Mouse (Mus musculus): Measurements from ENCODE around the gene Zbtb48. TPM values are rescaled to one million over a fixed set of nuclear protein-coding genes. Genes with fewer than 3 reads are reported as not detected.
A peak's percentile ranks its signal among the peaks of the same experiment; 100 is the strongest.

Zbtb48 gene
- polyA plus RNA-seq, 1 experiment from 2014 or later = 15.6 TPM

DNA sequence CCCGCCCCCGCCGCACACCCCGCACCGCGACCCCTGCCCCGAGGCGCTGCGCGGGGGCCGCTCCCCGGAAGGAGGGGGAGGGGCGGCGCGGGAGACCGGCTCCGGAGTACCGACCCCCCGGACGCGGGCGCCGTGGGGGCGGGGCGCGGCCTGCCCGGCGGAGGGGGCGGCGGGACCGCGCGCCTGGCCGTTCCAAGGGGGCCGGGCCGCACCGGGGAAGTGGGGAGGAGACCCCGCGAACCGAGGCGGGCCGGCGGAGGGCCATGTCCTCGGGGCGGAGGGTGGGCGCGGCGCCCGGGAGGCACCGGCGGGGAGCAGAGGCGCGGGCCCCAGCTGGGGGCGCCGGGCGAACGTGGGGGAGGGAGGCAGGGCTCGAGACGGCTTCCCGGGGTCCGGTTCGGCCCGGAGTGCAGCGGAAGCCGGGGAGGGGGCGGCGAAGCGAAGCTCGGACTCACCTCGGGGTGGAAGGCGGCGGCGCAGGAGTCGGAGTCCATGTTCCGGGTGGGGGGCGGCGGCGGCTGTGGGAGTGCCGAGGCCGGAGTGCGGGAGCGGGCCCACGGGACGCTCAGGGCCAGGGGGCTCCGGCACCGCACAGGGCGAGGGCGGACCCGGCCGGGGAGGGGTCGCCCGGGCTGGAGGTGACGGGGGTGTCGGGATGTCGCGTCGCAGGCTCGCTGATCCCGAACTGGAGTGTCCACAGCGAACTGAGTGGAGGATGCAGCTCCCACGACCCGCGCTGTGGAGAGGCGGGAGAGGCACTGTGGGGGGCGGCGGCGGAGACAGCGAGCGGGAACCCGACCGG lies 31.9 kb downstream of the Zbtb48 start:
- Histone ChIP-seq H3K27ac (peak overlapping the region; percentile 82), H3K9ac (peak overlapping the region; percentile 93), H3K4me2 (replicated peaks) (peak overlapping the region; percentile 88), H3K27me3 (replicated peaks) (no peaks in the 10 kb centered on the region), H3K9me3 (no peaks in the 10 kb centered on the region), H3K4me1 (replicated peaks) (peaks cover 23% of the 10 kb centered on the region), H3K4me3 (replicated peaks) (peak overlapping the region; percentile 86), H3K36me3 (peaks cover 11% of the 10 kb centered on the region)
- ATAC-seq = peak; percentile 42
- under 1% methylated on average over 68 of the region's 111 CpGs for WGBS

DNA sequence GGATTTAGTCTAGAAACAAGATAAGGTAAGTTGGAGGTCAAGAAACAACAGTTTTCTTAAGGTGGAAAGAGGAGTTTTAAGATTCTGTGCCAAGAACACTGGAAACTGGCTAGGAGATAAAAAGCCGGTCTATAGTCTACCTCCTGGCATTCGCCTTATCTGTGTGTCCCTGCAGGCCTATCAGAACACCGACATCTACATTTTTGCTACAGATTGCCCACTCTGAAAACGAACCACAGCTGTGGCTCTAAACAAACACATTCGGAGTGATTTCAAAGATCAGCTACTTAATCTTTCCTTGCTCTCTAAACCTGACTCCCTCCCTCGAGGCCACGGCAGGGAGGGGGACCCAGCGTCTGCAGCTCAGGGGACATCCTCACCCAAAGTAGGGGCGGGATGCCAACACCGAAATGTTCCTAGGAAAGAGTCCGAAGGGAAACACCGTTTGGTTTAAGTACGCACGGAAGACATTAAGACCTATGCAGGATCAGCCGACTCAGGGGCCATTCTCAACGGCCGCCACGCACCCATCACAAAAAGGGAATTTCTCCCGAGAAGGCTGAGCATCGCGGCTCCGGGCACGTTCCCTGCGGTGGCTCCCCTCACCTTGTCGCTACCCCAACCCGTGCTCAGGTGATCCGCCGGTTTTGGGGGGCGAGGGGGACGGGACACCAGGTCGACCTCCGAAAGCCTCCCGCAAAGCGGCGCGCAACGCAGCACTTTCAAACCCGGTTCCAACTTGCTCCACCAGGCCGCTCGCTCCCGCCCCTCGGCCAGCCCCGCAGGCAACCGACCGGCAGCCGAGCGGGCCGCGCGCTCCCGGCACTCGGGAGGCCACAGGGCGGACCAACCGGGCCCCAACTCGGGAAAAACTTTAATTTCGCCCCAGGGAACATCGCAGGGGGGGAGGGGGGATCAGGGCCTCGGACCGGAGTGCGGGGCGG lies 33.0 kb downstream of the Zbtb48 start:
- Histone ChIP-seq H3K27ac (peak overlapping the region; percentile 82), H3K9me3 (no peaks in the 10 kb centered on the region), H3K36me3 (peaks cover 11% of the 10 kb centered on the region), H3K4me3 (replicated peaks) (peak overlapping the region; percentile 86), H3K4me2 (replicated peaks) (peak overlapping the region; percentile 88), H3K9ac (peak overlapping the region; percentile 93), H3K4me1 (replicated peaks) (peaks cover 23% of the 10 kb centered on the region), H3K27me3 (replicated peaks) (no peaks in the 10 kb centered on the region)
- 0 out of 2 replicates have a peak, but pooled peaks have one; percentile 3 for ATAC-seq
- 2% methylated on average over 61 of the region's 61 CpGs for WGBS

DNA sequence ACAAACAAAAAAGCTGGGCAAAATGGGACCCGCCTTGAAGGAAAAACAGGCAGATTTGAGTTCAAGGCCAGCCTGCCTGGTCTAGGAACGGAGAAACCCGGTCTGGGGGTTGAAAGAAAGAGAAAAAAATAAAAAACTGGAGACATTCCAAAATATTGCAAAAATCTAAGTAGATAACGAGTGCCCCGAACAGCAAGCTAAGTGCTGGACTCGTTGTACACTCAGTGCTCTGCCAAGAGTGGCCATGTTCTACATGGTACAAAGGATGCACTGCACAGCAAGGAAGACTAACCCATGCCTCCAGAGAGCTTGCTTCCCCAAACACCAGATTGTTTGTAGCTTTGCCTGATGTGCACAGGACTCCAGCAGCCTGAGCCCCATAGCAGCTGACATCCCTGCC lies 34.4 kb downstream of the Zbtb48 start:
- no peak overlapping the region for H3K4me2 ChIP-seq (replicated peaks)
- H3K27me3 ChIP-seq (replicated peaks) = no peaks in the 10 kb centered on the region
- no peak overlapping the region for H3K9ac ChIP-seq

DNA sequence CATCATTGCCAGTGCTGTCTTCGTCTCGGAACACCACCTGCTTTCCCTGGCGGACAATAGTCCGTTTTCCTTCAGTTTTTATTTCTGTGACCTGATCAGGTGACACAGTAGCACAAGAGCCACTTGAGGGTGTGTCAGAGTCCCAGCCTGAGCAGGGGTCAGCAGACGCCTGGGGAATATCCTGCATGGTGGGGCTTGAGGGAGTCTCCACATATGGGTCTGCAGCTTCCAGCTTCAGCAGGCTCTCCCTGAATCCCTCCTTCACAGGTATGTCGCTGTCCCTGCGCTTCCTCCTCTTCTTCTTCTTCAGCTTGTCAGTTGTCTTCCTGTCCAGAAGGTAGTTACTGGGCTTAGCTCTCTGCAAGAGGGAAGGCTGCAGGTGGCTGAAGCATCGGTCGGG lies 35.4 kb downstream of the Zbtb48 start:
- Histone ChIP-seq H3K36me3 (peaks cover 11% of the 10 kb centered on the region), H3K27ac (no peak overlapping the region), H3K27me3 (replicated peaks) (no peaks in the 10 kb centered on the region), H3K9me3 (no peaks in the 10 kb centered on the region), H3K4me3 (replicated peaks) (no peak overlapping the region), H3K9ac (no peak overlapping the region), H3K4me1 (replicated peaks) (peaks cover 26% of the 10 kb centered on the region), H3K4me2 (replicated peaks) (no peak overlapping the region)
- ATAC-seq = no peak
- 90% methylated on average over 9 of the region's 9 CpGs for WGBS

More for the DNA sequence above, 34.4 kb downstream of the Zbtb48 start:
- Histone ChIP-seq H3K27ac (no peak overlapping the region), H3K9me3 (no peaks in the 10 kb centered on the region), H3K36me3 (peaks cover 11% of the 10 kb centered on the region), H3K4me1 (replicated peaks) (peaks cover 27% of the 10 kb centered on the region), H3K4me3 (replicated peaks) (no peak overlapping the region)
- no peak for ATAC-seq
- WGBS = 77% methylated on average over 6 of the region's 6 CpGs

DNA sequence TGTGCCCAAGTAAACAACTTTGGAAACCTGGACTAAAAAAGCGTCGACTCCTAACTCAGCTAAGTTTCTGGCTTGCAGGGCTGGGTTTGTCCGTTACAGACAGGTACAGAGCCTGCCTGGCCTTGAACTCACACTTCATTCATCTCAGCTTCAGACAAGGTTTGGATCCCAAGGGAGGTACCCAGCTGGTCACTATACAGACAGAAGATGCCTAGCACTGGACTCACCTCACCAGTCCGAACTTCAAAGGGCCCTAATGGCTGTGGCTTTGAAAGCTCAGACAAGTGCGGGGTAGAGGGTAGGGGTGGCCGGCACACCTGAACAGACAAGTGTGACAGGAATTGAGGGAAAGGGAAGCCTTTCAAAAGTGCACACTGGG lies 38.4 kb downstream of the Zbtb48 start:
- Histone ChIP-seq H3K36me3 (peaks cover 11% of the 10 kb centered on the region), H3K4me3 (replicated peaks) (peak overlapping the region; percentile 90), H3K9ac (peak overlapping the region; percentile 83; the same call in 1 of the 2 replicates), H3K4me1 (replicated peaks) (peaks cover 26% of the 10 kb centered on the region), H3K27me3 (replicated peaks) (no peaks in the 10 kb centered on the region), H3K27ac (peak overlapping the region; percentile 87; the same call in 1 of the 2 replicates), H3K9me3 (no peaks in the 10 kb centered on the region), H3K4me2 (replicated peaks) (peak overlapping the region; percentile 86)
- 0 out of 2 replicates have a peak, but pooled peaks have one; percentile 1 for ATAC-seq
- 32% methylated on average over 6 of the region's 6 CpGs for WGBS

DNA sequence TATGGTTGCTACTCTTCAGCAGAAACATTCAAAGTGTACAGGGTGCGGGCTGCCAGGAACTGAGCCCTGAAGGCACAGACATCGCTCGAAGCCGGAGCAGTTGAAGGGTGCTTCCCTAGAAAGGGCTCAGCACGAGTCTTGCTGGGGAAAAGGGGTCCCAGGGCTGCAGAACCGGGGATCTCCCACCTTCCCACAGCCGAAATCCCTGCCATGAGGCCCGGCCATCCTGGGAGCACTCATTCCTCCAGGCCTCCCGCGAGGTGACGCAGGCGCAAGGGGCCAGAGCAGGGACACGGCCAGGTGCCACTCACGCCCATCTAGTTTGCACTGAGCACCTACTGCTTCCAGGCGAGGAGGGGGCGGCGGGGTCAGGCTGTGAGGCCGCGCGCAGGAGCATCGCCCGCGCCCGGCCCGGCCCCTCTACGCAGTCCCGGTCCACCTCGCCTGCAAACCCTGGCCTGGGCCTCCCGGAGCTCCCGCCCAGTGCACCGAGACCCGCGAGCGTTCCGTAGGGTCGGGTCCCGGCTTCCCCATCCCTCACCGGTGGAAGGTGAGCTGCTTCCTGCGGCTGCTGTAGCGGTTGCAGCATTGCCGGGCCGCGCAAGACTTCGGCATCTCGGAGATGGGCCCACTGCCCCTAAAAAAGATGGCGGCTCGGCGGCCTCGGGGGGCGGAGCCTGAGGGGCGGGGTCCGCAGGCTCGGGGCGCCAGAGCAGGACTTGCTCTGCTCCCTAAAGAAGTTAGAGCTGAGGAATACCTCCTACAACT lies 38.9 kb downstream of the Zbtb48 start, which contains the start of gene Thap3:
Gene Thap3 (minus strand): TSS at position 656 of the 768 bp plus-strand sequence.
- Histone ChIP-seq H3K4me3 (replicated peaks) (peak within 1 kb of the TSS; percentile 90), H3K9ac (peak within 1 kb of the TSS; percentile 83), H3K36me3 (peaks cover 13% of the 10 kb centered on the region), H3K27me3 (replicated peaks) (no peaks in the 10 kb centered on the region), H3K4me1 (replicated peaks) (peaks cover 20% of the 10 kb centered on the region), H3K27ac (peak within 1 kb of the TSS; percentile 87), H3K9me3 (no peaks in the 10 kb centered on the region), H3K4me2 (replicated peaks) (peak within 1 kb of the TSS; percentile 86)
- peak; percentile 83 for ATAC-seq
- WGBS = under 1% methylated on average over 54 of the region's 54 CpGs

DNA sequence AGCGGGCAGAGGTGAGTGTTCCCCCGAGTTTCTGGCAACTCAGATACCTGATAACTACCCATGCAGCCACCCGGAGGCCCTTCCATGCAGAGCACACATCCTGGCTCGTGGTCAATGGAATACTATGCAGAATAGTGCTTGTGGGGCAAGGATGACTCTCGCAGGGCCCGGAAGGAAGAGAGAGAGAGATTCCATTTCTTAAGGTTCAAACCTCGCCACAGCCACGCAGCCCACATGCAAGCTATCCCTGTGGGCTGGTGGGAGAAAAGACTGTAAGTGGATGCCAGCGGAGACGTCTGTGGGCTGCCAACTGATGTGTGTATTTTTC lies 39.5 kb downstream of the Zbtb48 start:
- WGBS = 27% methylated on average over 10 of the region's 10 CpGs
- Histone ChIP-seq H3K4me1 (replicated peaks) (peaks cover 18% of the 10 kb centered on the region), H3K36me3 (peaks cover 18% of the 10 kb centered on the region), H3K9me3 (no peaks in the 10 kb centered on the region), H3K4me3 (replicated peaks) (peak overlapping the region; percentile 90), H3K4me2 (replicated peaks) (peak overlapping the region; percentile 86), H3K9ac (peak overlapping the region; percentile 83), H3K27ac (peak overlapping the region; percentile 87; the same call in 1 of the 2 replicates), H3K27me3 (replicated peaks) (no peaks in the 10 kb centered on the region)
- ATAC-seq = no peak

DNA sequence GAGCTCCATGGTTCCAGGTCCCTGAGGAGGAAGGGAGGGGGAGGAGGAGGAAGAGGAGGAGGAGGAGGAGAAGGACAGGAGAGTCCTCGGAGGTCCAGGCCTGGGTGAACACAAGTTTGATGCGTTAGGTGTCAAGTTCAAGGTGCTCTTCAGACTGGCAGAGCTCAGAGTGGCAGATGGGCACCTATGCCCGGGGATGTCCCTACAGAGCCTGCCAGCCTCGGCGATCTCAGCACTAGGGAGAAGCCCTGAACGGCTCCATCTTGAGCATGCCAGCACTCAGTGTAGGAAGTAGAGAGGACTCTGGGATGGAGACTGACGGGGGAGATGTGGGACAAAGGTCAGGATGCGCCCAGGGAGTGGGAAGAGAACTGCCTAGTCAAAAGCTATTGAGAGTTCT lies 40.8 kb downstream of the Zbtb48 start:
- peaks cover 17% of the 10 kb centered on the region for H3K36me3 ChIP-seq
- whole genome bisulfite sequencing = 61% methylated on average over 8 of the region's 8 CpGs
- H3K27ac ChIP-seq = no peak overlapping the region
- no peak overlapping the region for H3K9ac ChIP-seq
- H3K9me3 ChIP-seq = no peaks in the 10 kb centered on the region
- no peak overlapping the region for H3K4me2 ChIP-seq (replicated peaks)
- H3K4me3 ChIP-seq (replicated peaks) = no peak overlapping the region
- ATAC-seq = no peak
- peaks cover 19% of the 10 kb centered on the region for H3K4me1 ChIP-seq (replicated peaks)
- H3K27me3 ChIP-seq (replicated peaks) = no peaks in the 10 kb centered on the region

DNA sequence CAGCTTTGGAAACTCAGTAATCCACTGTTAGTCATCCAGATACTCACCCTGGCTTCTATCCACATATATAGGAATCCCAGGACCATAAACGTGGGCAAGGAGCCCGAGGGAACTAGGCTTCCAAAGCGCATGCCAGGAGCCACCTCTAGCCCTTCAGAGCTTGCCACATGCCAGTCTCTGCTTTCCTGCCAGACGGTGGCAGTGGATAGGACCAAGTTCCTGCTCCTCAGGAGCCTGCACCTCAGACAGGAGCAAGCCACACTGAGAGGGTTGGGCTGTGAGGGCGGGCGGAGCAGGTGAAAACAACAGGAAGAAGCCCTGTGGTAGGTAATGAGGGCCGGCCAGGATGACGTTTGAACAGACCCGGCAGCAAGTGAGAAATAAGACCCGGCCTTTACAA lies 41.6 kb downstream of the Zbtb48 start:
- Histone ChIP-seq H3K27ac (0 out of 2 replicates have a peak overlapping the region, but pooled peaks have one; percentile 24), H3K9me3 (no peaks in the 10 kb centered on the region), H3K27me3 (replicated peaks) (no peaks in the 10 kb centered on the region), H3K4me2 (replicated peaks) (no peak overlapping the region), H3K4me3 (replicated peaks) (no peak overlapping the region), H3K9ac (no peak overlapping the region), H3K36me3 (peaks cover 16% of the 10 kb centered on the region), H3K4me1 (replicated peaks) (peaks cover 19% of the 10 kb centered on the region)
- 23% methylated on average over 10 of the region's 10 CpGs for WGBS
- peak; percentile 38; the same call in 1 of the 2 replicates for ATAC-seq

DNA sequence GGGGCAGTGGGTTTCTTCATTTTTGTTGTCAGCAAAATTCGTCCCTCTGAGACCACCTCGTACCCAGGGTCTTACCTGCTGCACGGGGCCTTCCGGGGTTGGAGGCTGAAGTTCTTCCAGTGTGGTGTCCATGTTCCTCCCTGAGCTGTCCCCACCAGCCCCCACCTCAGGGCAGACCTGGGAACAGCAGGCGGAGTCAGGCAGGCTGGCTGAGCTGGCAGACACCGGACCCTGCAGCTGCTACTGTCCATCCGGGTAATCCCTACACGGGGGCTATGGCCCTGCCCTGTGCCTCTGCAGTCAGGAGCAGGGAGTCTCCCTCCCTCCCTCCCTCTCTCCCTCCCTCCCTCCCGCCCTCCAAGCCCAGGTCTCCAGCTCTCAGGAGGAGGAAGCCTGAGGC lies 43.9 kb downstream of the Zbtb48 start:
- Histone ChIP-seq H3K4me2 (replicated peaks) (no peak overlapping the region), H3K4me3 (replicated peaks) (no peak overlapping the region), H3K9ac (no peak overlapping the region), H3K27ac (no peak overlapping the region), H3K27me3 (replicated peaks) (no peaks in the 10 kb centered on the region), H3K4me1 (replicated peaks) (peaks cover 15% of the 10 kb centered on the region), H3K36me3 (peaks cover 26% of the 10 kb centered on the region), H3K9me3 (no peaks in the 10 kb centered on the region)
- no peak for ATAC-seq
- WGBS = 33% methylated on average over 8 of the region's 9 CpGs

DNA sequence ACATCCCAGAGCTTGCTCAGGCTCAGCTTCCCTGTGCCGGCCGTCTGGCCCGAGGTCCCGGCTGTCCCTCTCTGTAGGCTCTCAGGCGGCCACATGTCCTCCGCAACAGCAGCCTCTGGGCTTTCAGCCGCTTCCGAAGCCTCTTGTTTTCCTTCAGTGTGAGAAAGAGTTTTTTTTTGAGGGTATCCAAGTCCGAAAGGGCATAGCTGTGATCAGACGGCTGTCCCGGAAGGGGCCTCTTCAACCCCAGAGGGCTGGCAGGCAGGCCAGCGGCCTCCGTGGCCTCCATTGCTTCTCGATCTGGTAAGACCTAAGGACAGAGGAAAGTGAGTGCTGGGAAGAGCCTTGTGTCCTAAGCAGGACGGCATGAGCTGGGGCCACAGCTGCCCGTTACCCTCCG lies 44.4 kb downstream of the Zbtb48 start:
- Histone ChIP-seq H3K27me3 (replicated peaks) (no peaks in the 10 kb centered on the region), H3K27ac (no peak overlapping the region), H3K9ac (no peak overlapping the region), H3K36me3 (peaks cover 30% of the 10 kb centered on the region), H3K4me1 (replicated peaks) (peaks cover 14% of the 10 kb centered on the region), H3K4me3 (replicated peaks) (no peak overlapping the region), H3K9me3 (no peaks in the 10 kb centered on the region), H3K4me2 (replicated peaks) (no peak overlapping the region)
- no peak for ATAC-seq
- 62% methylated on average over 17 of the region's 17 CpGs for WGBS

Data from intestine, embryonic 15.5 days (tissue).